Mouse (Mus musculus) lung, embryonic 16.5 days (tissue): ENCODE results near the gene Topbp1. TPM values are rescaled to one million over a fixed set of nuclear protein-coding genes. Genes with fewer than 3 reads are reported as not detected.

Experiments used
- ATAC-seq: fragments of 200-750 bp; cut with Nextera tagmentation; 2 replicates; pipeline ENCODE4 v1.8.0; 2017; ENCODE audit warnings: low read depth, mild to moderate bottlenecking, moderate library complexity
- H3K27ac ChIP-seq: fragments of 300-500 bp; sonication (generic); 2 replicates; pipeline ENCODE4 v1.5.1; 2014; ENCODE audit warnings: mild to moderate bottlenecking, control low read depth, low read length
- H3K27me3 ChIP-seq: fragments of 300-500 bp; sonication (generic); 2 replicates; pipeline ENCODE4 v1.6.1; 2014; ENCODE audit warnings: low read depth, low read length, mixed read lengths; ENCODE audit not compliant: control insufficient read depth, insufficient read depth
- H3K36me3 ChIP-seq: fragments of 300-500 bp; sonication (generic); 2 replicates; pipeline ENCODE4 v1.6.1; 2014; ENCODE audit warnings: low read length; ENCODE audit not compliant: control insufficient read depth, insufficient read depth
- H3K4me1 ChIP-seq: fragments of 300-500 bp; sonication (generic); replicated peaks from 2 replicates; pipeline ENCODE4 v1.6.1; 2014; ENCODE audit warnings: low read length, mixed read lengths; ENCODE audit not compliant: control insufficient read depth, insufficient read depth
- H3K4me2 ChIP-seq: fragments of 300-500 bp; sonication (generic); 2 replicates; pipeline ENCODE4 v1.6.1; 2014; ENCODE audit warnings: low read depth, low read length, control low read depth
- H3K4me3 ChIP-seq: fragments of 300-500 bp; sonication (generic); 2 replicates; pipeline ENCODE4 v1.5.1; 2014; ENCODE audit warnings: mild to moderate bottlenecking, low read length, control low read depth
- H3K9ac ChIP-seq: fragments of 300-500 bp; sonication (generic); 2 replicates; pipeline ENCODE4 v1.6.1; 2014; ENCODE audit warnings: low read length, control low read depth
- H3K9me3 ChIP-seq: fragments of 300-500 bp; sonication (generic); 2 replicates; pipeline ENCODE4 v1.6.1; 2016; ENCODE audit warnings: low read length; ENCODE audit not compliant: control insufficient read depth
- WGBS: fragments of 180-500 bp; shearing (Covaris S2); extraction: QIAGEN DNeasy Blood & Tissue Kit; methylation state at CpG from one replicate; pipeline ENCODE4 v1.1.7; 2014; 5-methylcytosine and 5-hydroxymethylcytosine counted together
- polyA plus RNA-seq: library from polyadenylated mRNA; unstranded; fragments of >200 nt; fragmentation: Nextera tagmentation; extraction: Ambion mirVana; gene quantifications from 2 replicates; pipeline ENCODE4 v1.2.1, GENCODE M21; 2015

Gene Topbp1
- polyA plus RNA-seq, 1 experiment from 2014 or later: 64.0 TPM

- Histone ChIP-seq H3K4me2 (peak overlapping the region; percentile 83), H3K9me3 (no peaks in the 10 kb centered on the region), H3K36me3 (peaks cover 23% of the 10 kb centered on the region), H3K9ac (no peak overlapping the region), H3K4me1 (peaks cover 18% of the 10 kb centered on the region), H3K27ac (no peak overlapping the region), H3K27me3 (no peaks in the 10 kb centered on the region), H3K4me3 (peak overlapping the region; percentile 96)
- no peak for ATAC-seq
- WGBS: 45% methylated on average over 6 of the region's 6 CpGs
Measured at GRCm38 (mm10) chr9:103363088-103363487, 58.1 kb downstream of the Topbp1 start.

GRCm38 (mm10) chr9:103363730-103364417 lies 58.9 kb downstream of the Topbp1 start:
- H3K9me3 ChIP-seq: no peaks in the 10 kb centered on the region
- H3K27me3 ChIP-seq: no peaks in the 10 kb centered on the region
- H3K4me3 ChIP-seq: peak overlapping the region; percentile 96
- under 1% methylated on average over 21 of the region's 21 CpGs for WGBS
- H3K36me3 ChIP-seq: peaks cover 18% of the 10 kb centered on the region
- H3K4me2 ChIP-seq: peak overlapping the region; percentile 83
- H3K9ac ChIP-seq: peak overlapping the region; percentile 98
- H3K4me1 ChIP-seq: peaks cover 18% of the 10 kb centered on the region
- no peak for ATAC-seq
- no peak overlapping the region for H3K27ac ChIP-seq

- peak overlapping the region; percentile 83 for H3K4me2 ChIP-seq
- H3K4me1 ChIP-seq: peaks cover 18% of the 10 kb centered on the region
- H3K9me3 ChIP-seq: no peaks in the 10 kb centered on the region
- peak overlapping the region; percentile 97 for H3K27ac ChIP-seq
- ATAC-seq: peak; percentile 18
- H3K9ac ChIP-seq: peak overlapping the region; percentile 98
- H3K27me3 ChIP-seq: no peaks in the 10 kb centered on the region
- WGBS: 1% methylated on average over 72 of the region's 94 CpGs
- peak overlapping the region; percentile 96 for H3K4me3 ChIP-seq
- H3K36me3 ChIP-seq: peaks cover 14% of the 10 kb centered on the region
Measured at GRCm38 (mm10) chr9:103364601-103365289, 59.7 kb downstream of the Topbp1 start.

- Histone ChIP-seq H3K27ac (peak within 1 kb of the TSS; percentile 97), H3K4me1 (peaks cover 18% of the 10 kb centered on the region), H3K4me2 (peak within 1 kb of the TSS; percentile 83), H3K9ac (peak within 1 kb of the TSS; percentile 98), H3K9me3 (no peaks in the 10 kb centered on the region), H3K36me3 (peaks cover 7% of the 10 kb centered on the region), H3K4me3 (peak within 1 kb of the TSS; percentile 96), H3K27me3 (no peaks in the 10 kb centered on the region)
- WGBS: under 1% methylated on average over 78 of the region's 95 CpGs
- peak; percentile 98 for ATAC-seq
Measured at GRCm38 (mm10) chr9:103365290-103366247, 60.6 kb downstream of the Topbp1 start, which contains the start of gene Cdv3. Gene Cdv3 (minus strand): TSS chr9:103365840.

GRCm38 (mm10) chr9:103366356-103366755 lies 61.3 kb downstream of the Topbp1 start:
- no peaks in the 10 kb centered on the region for H3K9me3 ChIP-seq
- ATAC-seq: no peak
- H3K9ac ChIP-seq: peak overlapping the region; percentile 64
- WGBS: 41% methylated on average over 9 of the region's 9 CpGs
- H3K4me3 ChIP-seq: peak overlapping the region; percentile 43
- peaks cover 6% of the 10 kb centered on the region for H3K36me3 ChIP-seq
- peak overlapping the region; percentile 87 for H3K27ac ChIP-seq
- no peaks in the 10 kb centered on the region for H3K27me3 ChIP-seq
- peaks cover 18% of the 10 kb centered on the region for H3K4me1 ChIP-seq
- peak overlapping the region; percentile 68 for H3K4me2 ChIP-seq

- Histone ChIP-seq H3K4me3 (no peak overlapping the region), H3K9ac (no peak overlapping the region), H3K27me3 (no peaks in the 10 kb centered on the region), H3K4me1 (peaks cover 9% of the 10 kb centered on the region), H3K36me3 (no peaks in the 10 kb centered on the region), H3K9me3 (no peaks in the 10 kb centered on the region), H3K4me2 (no peak overlapping the region), H3K27ac (no peak overlapping the region)
- no peak for ATAC-seq
- WGBS: 54% methylated on average over 4 of the region's 4 CpGs
Measured at GRCm38 (mm10) chr9:103369951-103370350, 64.9 kb downstream of the Topbp1 start.

- H3K36me3 ChIP-seq: no peaks in the 10 kb centered on the region
- WGBS: 64% methylated on average over 5 of the region's 5 CpGs
- no peak overlapping the region for H3K9ac ChIP-seq
- H3K9me3 ChIP-seq: no peaks in the 10 kb centered on the region
- no peak for ATAC-seq
- peaks cover 3% of the 10 kb centered on the region; the same call in 1 of the 2 replicates for H3K4me1 ChIP-seq
- no peaks in the 10 kb centered on the region for H3K27me3 ChIP-seq
- H3K27ac ChIP-seq: no peak overlapping the region
- H3K4me2 ChIP-seq: no peak overlapping the region
- H3K4me3 ChIP-seq: no peak overlapping the region
Measured at GRCm38 (mm10) chr9:103372271-103373010, 67.4 kb downstream of the Topbp1 start.
